Mouse (Mus musculus) right cerebral cortex, postnatal 4 days (tissue): ENCODE measurements around the gene Gm11361.

Experiments used
- DNase-seq: peaks from one replicate; pipeline ENCODE4 v3.0.0-alpha.2; 2022

Gene Gm11361

DNA sequence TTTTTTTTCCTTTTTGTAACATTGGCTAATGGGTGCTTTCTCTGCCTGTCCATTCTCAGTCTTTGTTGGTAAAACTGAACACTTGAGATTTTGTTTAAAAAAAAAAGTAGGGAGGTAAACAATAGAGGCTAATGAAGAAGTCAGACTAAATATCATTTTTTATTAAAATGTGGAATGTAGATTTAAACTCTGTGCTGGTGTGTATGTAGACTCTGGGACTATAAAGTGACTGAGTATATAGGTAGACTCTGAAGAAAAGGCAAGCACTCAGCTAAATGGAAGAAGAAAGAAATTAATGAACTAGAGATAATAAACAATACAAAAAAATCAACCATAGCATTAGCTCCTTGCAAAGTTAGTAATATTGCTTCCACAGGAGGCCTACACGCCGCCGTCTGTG, at the start of gene Gm11361:
Gene Gm11361, plus strand, starts transcription at position 301 of the 400 bp plus-strand sequence.
- no peak for DNase-seq

DNA sequence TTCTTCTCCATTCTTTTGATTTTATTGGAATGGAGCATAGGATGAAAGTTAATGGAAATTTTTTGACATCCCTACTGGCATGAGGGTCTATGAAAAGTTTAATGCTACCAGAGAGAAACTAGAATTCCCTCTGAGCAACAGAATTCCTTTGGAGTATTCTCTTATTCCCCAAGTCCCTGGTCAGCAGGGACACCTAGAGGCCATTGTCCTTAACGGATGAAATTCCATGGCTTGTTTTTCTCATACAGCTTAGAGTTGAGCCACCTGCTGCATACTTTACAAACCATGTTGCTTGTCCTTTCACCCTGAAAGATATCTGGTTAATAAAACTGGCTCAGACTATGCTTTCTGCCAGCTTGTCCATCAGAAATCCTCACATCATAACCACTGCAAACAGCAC, 7.1 kb downstream of the Gm11361 start:
- no peak for DNase-seq

DNA sequence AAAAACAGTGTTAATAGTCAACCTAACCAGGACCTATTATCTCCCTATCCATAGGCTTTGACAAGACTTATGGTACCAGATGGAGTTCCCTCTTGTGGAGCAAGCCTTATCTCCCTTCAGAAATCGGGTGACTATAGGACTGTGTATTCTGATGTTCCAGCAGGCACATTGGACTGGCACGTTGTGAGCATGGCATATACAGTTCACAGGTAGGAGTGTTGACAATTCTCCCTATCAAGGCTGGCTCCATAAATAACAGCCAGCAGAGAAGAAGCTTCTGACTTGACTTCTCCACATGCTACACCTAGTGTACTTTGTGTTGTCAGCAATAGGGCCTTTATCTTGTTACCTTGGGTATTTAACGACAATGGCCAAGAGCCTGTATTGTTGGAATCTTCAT, 30.0 kb downstream of the Gm11361 start:
- DNase-seq, result no peak

DNA sequence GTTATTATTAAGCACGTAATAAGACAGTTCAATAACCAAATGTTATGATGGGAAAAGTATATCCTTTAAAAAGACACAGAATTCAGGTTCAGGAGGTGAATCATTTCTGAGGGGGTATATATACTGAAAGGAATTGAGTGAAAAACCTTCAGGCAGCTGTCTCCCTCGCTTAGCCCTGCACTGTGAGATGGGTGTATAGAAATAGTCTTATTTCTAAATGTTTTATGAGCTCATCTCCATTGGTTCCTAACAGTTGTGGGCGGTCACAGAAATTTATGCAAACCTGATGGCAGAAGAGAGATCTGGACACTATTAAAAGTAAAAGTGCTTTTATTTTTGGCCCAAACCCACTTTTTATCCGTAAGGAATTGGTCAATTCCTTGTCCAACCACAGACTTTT, 36.9 kb downstream of the Gm11361 start:
- no peak for DNase-seq

DNA sequence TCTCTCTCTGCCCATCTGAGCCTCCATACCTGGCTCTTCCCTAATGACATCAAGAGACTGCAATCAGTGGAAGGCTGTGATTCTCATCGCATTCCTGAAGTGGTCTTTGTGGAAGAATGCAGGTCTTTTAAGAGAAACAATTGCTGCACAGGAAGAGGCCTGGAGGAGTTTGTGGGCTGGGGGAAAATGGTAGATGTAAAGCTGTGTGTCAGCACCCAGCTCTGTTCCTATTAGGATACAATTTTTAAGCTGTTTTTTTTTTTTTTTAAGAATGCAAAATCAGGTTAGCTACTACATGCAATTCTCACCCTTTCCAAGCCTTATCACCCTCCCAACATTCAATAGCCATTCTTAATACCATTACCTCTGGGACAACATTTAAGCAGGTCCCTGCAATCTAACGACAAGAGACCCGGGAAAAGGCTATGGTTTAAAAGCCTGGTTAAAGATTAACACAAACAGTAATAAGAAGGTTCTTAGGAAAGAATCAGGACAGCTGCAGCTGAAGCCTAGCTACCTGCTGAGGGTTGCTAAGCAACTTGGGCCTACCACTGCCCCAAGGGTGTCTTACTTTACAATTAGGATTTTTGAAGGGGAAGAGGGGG, 37.5 kb downstream of the Gm11361 start:
- no peak for DNase-seq

DNA sequence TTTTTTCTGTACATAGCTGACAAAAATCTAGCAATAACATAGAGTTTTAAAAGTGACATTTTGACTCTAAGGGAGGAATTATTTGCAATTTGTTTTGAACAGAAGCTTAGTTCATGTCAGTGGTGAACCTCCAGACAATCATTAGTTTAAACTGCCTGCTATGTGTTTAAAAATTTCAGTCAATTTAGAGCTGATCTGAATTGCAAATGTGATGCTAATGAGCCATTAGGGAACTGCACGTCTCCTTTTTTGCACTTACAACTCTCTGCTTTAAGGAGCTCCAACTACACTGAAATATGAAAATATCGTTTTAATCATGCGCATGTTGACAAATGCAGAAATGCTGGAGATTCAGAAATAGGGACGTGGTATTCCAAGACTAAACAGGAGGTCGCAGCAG, 38.2 kb downstream of the Gm11361 start:
- no peak for DNase-seq

DNA sequence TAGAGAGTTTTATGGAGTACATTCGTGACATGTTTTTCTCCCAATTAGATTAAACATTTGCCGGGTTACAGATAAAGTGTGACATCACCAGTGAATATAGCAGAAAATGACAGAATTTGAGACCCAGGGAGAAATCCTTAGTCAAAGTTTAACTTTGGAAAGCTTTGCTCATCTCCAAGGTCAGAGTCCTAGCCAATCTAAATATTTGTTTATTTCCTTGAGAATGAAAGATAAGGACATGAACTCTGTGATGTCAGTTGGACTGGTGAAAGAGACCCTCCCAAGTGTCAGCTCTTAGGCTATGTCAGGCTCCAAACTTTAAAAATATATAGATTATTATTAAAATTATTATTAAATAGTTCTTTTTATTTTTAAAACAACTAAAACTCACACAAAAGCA, 39.8 kb downstream of the Gm11361 start:
- DNase-seq, result no peak

DNA sequence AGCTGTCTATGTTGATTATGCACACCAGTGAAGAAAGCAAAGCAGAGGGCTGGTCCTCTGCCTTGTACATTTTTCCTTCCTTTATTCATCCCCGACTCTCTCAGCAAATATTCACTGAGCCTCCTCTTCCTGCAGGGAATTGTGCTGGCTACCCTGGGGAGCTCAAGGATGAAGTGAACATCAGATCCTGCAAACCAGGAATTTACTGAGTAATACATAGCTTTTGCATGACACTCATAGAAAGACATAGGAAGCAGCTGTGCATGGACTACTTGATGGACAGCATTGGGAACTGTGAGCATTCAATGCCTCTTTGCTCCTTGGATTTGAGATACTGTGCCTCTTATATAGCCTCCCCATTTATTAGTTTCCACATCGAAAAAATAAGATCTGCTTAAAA, 40.2 kb downstream of the Gm11361 start:
- no peak for DNase-seq
